Mouse (Mus musculus) bone marrow macrophage, adult 2 months (primary cell): ENCODE measurements around the gene Vwa3b. TPM values are rescaled to one million over a fixed set of nuclear protein-coding genes. Genes with fewer than 3 reads are reported as not detected.

Source experiments
- H3K27ac ChIP-seq: 2 replicates; pipeline ENCODE4 v1.5.1; 2012; ENCODE audit warnings: low read depth, low read length; ENCODE audit not compliant: insufficient read depth
- H3K4me1 ChIP-seq: 2 replicates; pipeline ENCODE4 v1.6.1; 2012; ENCODE audit warnings: low read length; ENCODE audit not compliant: control insufficient read depth, insufficient read depth
- H3K4me3 ChIP-seq: 2 replicates; pipeline ENCODE4 v1.5.1; 2012; ENCODE audit warnings: mild to moderate bottlenecking, low read length, moderate library complexity; ENCODE audit not compliant: insufficient read depth
- CTCF ChIP-seq: IDR thresholded peaks from 2 replicates; pipeline ENCODE4 v1.5.1; 2012; ENCODE audit warnings: low read depth, mild to moderate bottlenecking, low read length, moderate library complexity
- POLR2A ChIP-seq: IDR thresholded peaks from 2 replicates; pipeline ENCODE4 v1.6.1; 2012; ENCODE audit warnings: mild to moderate bottlenecking, low read depth, low read length, borderline replicate concordance
- polyA plus RNA-seq: library from polyadenylated mRNA; stranded (reverse); fragments of >200 nt; gene quantifications from 2 replicates; pipeline ENCODE4 v1.2.4, GENCODE M21; 2012; ENCODE audit not compliant: missing spikeins, insufficient read depth, insufficient read length

The Vwa3b gene
- polyA plus RNA-seq, 1 experiment, result not detected

DNA sequence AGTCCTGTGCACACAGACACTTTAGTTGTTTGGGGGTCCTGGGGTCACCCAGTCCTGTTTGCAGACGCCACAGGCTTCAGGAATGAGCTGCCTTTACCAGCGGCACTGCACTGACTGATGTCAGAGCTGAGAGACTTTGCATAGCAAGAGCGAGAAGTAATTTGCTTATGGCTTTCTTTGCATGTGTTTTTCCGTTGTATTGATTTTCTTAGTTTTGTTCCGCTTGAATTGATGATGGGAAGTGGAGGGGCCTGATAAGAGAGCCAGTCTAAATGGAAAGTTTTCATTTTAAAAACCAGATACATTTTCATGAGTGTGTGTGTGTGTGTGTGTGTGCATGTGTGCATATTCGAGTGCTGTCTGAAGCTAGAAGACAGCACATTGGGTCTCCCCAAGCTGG is 87.4 kb downstream of the Vwa3b start:
- H3K27ac ChIP-seq, result no peak overlapping the region
- H3K4me3 ChIP-seq, result no peak overlapping the region
- TF ChIP-seq CTCF (no peak), POLR2A (no peak)
- no peaks in the 10 kb centered on the region for H3K4me1 ChIP-seq

DNA sequence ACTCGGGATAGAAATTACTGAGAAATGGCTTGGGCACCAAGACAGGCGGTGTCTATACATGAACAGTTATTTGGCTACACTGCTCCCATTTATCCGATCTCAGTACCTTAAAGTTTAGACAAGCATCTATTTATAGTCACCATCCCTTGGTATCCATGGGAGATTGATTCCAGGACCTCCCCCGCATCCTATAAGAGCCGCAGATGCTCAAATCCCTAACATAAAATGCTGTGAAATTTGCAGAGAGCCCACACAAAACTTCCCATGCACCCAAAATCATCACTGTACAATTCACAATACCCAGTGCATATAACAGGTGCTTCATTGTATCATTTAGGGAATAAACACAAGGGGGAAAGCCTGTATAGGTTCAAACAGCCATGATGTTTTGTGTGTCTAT is 89.5 kb downstream of the Vwa3b start:
- H3K4me3 ChIP-seq, result no peak overlapping the region
- H3K27ac ChIP-seq, result no peak overlapping the region
- no peak for TF ChIP-seq POLR2A
- TF ChIP-seq CTCF, result no peak
- H3K4me1 ChIP-seq, result 0 out of 2 replicates have a peak, but pooled peaks cover 3% of the 10 kb centered on the region

DNA sequence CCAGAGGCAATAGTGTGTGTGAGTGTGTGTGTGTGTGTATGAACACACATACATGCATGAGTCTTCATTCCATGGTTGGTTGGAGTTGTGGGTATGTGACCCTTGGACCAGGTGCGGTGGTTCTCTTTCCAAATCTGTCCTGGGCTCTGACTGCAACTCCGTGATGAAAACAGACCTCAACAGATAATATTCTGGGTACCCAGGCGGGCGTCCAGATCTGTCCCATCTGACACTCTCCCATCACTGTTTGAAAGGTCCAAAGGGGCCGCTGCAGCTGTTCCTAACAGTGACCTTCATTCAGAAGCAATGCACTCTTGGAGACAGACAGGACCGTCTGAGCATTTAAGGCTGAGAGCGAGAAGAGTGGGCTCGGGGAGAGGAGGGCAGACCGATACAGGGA is 90.2 kb downstream of the Vwa3b start:
- Histone ChIP-seq H3K4me1 (0 out of 2 replicates have a peak, but pooled peaks cover 3% of the 10 kb centered on the region), H3K27ac (no peak overlapping the region), H3K4me3 (no peak overlapping the region)
- TF ChIP-seq POLR2A, result no peak
- no peak for TF ChIP-seq CTCF

DNA sequence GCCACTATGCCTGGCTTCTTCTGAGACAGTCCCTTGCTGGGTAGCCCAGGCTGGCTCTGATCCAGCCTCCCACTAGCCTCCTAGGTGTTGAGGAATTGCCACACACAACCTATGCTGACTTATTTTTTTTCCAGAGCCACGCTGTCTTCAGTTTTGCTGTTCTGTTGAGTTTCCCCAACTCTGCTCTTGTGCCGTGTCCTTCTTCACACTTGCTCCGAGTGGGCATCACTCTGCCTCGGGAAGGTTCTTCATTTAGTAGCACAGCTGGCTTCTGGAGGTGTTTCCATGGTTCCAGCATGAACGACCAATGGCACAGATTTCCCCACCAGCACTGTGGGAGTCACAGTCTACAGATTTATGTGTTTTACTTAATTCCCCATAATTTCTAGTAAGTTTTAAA is 91.6 kb downstream of the Vwa3b start:
- TF ChIP-seq POLR2A (no peak), CTCF (no peak)
- no peak overlapping the region for H3K4me3 ChIP-seq
- H3K27ac ChIP-seq, result no peak overlapping the region
- 0 out of 2 replicates have a peak, but pooled peaks cover 3% of the 10 kb centered on the region for H3K4me1 ChIP-seq

DNA sequence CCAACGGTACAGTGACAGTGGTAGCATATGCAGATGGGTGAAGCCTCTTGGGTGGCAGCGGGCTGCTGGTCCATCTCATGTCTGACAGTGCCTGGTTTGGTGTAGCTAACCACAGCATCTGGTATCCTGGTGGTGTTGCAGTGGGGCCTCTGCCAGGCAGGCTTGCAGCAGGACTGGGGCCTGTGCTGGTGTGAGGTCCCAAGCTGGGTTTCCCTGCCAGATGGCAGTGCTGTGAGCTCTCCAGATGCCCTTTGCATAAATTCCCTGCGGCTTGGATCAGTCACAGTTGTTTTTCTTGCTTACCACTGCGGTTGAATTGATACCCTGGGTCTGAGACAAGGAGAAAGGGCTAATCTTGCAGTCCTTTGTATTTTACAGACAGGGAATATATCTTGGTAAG is 95.9 kb downstream of the Vwa3b start:
- H3K4me3 ChIP-seq, result no peak overlapping the region
- 0 out of 2 replicates have a peak, but pooled peaks cover 3% of the 10 kb centered on the region for H3K4me1 ChIP-seq
- no peak overlapping the region for H3K27ac ChIP-seq
- TF ChIP-seq CTCF (no peak), POLR2A (no peak)

DNA sequence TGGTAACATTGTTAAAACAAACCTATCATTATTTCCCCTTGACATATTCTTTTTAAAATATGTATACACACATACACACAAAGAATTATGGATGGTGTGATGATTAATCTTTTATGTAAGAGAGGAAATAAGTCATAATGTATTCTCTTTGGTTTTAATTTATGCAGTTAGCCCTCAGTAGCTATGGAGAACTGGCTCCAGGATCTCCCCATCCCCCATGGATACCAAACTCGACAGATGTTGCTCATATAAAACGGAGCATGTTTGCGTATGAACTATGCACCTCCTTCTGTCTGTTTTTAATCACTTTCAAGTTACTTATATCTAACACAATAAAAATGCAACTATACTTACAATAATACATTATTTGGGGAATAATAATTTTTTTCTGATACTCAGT is 96.4 kb downstream of the Vwa3b start:
- Histone ChIP-seq H3K27ac (no peak overlapping the region), H3K4me1 (0 out of 2 replicates have a peak, but pooled peaks cover 3% of the 10 kb centered on the region), H3K4me3 (no peak overlapping the region)
- TF ChIP-seq CTCF (no peak), POLR2A (no peak)

DNA sequence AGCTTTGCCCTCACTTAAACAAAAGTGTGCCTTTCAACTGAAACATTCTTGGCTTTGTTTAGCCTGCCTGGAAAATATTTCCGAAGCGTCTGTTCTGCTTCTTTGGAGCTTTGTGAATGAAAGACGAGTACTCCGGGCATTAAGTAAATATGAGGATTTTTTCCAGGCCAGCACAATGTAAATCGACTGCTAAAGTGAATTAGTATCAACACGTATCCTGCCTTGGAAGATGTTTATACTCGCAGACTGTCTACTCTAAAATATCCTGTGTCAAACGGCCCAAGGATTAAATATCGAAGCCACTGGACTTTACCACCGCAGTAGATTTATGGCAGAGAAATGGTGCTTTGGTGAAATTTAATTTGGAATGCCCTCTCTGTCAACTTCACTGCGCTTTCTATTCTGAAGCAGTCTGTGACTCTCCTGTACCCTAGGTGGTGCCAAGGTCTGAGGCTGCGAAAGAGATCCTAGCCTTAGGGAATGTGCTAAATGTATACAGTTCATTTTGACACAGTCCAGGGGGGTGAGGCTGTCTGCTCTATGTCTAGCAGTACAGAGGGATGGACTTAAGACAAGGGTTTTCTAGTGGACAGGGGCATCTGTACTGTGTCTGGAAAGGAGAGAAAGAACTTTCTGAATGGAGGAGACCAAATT is 98.4 kb downstream of the Vwa3b start:
- 0 out of 2 replicates have a peak, but pooled peaks cover 3% of the 10 kb centered on the region for H3K4me1 ChIP-seq
- TF ChIP-seq CTCF, result no peak
- no peak for TF ChIP-seq POLR2A
- no peak overlapping the region for H3K4me3 ChIP-seq
- H3K27ac ChIP-seq, result no peak overlapping the region

DNA sequence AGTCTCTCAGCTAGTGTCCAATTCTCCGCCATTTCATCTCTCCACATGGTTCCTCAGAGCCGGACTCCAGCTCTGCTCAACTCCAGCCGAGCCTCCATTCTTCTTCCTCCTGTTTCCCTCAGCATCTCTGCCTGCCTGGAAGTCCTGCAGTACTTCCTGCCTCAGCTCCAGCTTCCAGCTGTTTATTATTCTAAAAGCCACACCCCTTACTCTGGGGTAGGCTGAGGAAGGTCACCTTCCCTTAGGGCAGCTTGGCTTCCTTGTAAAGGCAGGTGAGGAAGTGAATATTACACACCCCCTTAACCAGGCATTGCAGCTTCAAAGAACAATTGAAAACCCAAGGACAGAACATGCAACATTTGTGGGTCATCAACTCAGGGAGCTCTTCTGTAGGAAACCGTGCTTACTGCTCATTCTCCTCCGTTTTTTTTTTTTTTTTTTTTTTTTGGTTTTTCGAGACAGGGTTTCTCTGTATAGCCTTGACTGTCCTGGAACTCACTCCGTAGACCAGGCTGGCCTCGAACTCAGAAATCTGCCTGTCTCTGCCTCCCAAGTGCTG is 103.7 kb downstream of the Vwa3b start:
- Histone ChIP-seq H3K27ac (no peak overlapping the region), H3K4me3 (no peak overlapping the region), H3K4me1 (no peaks in the 10 kb centered on the region)
- TF ChIP-seq POLR2A (no peak), CTCF (no peak)

DNA sequence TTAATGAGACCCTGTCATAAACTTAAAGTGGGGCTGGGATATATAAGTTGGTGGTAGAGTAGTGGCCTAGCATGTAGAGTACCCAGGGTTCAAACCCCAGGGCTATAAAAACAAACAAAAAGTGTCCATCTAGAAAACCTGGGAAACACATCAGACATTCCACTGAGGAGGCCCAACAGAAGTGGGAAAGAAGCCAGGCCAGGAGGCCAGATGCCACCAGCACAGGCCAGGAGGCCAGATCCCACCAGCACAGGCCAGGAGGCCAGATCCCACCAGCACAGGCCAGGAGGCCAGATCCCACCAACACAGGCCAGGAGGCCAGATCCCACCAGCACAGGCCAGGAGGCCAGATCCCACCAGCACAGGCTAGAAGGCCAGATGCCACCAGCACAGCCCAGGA is 104.8 kb downstream of the Vwa3b start:
- no peak overlapping the region for H3K4me3 ChIP-seq
- no peaks in the 10 kb centered on the region for H3K4me1 ChIP-seq
- no peak for TF ChIP-seq POLR2A
- TF ChIP-seq CTCF, result no peak
- no peak overlapping the region for H3K27ac ChIP-seq

DNA sequence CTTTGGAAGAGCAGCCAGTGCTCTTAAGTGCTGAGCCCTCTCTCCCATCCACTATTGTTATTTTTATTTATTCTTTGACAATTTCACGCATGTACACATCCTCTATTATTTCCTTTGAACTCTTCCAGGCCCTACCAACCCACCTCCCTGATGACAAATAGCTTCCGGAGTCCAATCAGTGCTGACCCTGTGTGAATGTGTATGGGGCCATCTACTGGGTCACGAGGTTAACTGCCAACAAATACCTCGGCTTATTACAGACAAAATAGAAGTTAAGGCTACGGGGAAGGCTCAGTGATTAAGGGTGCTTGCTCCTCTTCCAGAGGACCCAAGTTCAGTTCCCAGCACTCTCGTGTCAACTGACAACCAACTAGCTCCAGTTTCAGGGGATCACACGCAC is 106.0 kb downstream of the Vwa3b start:
- no peak for TF ChIP-seq CTCF
- TF ChIP-seq POLR2A, result no peak
- Histone ChIP-seq H3K27ac (no peak overlapping the region), H3K4me1 (no peaks in the 10 kb centered on the region), H3K4me3 (no peak overlapping the region)
